Mouse (Mus musculus): ENCODE measurements around the gene Fars2. TPM values are rescaled to one million over a fixed set of nuclear protein-coding genes. Genes with fewer than 3 reads are reported as not detected.

Gene Fars2
- polyA plus RNA-seq, 1 experiment, result 123 TPM

GRCm38 (mm10) chr13:36541287-36541780 is 424.1 kb downstream of the Fars2 start:
- TF ChIP-seq CTCF (IDR thresholded peaks at IDR 0.05; ENCODE audit: control insufficient read depth, insufficient read depth, insufficient replicate concordance, low read depth, low read length) (no peak), POLR2A (IDR thresholded peaks at IDR 0.05; ENCODE audit: control insufficient read depth, low read depth, low read length) (no peak)
- H3K27me3 ChIP-seq (ENCODE audit: control insufficient read depth, insufficient read depth, low read length), result no peaks in the 10 kb centered on the region
- H3K36me3 ChIP-seq (ENCODE audit: control insufficient read depth, insufficient read depth, low read length), result no peaks in the 10 kb centered on the region
- H3K27ac ChIP-seq (ENCODE audit: control insufficient read depth, insufficient read depth, low read depth, low read length), result no peak overlapping the region
- no peaks in the 10 kb centered on the region for H3K4me1 ChIP-seq (ENCODE audit: control insufficient read depth, insufficient read depth, low read length)
- H3K4me3 ChIP-seq (ENCODE audit: control insufficient read depth, low read depth, low read length), result no peak overlapping the region

- H3K4me1 ChIP-seq (ENCODE audit: control insufficient read depth, insufficient read depth, low read length), result no peaks in the 10 kb centered on the region
- H3K36me3 ChIP-seq (ENCODE audit: control insufficient read depth, insufficient read depth, low read length), result no peaks in the 10 kb centered on the region
- H3K4me3 ChIP-seq (ENCODE audit: control insufficient read depth, low read depth, low read length), result no peak overlapping the region
- H3K27ac ChIP-seq (ENCODE audit: control insufficient read depth, insufficient read depth, low read depth, low read length), result no peak overlapping the region
- TF ChIP-seq POLR2A (IDR thresholded peaks at IDR 0.05; ENCODE audit: control insufficient read depth, low read depth, low read length), result no peak
- no peak for TF ChIP-seq CTCF (IDR thresholded peaks at IDR 0.05; ENCODE audit: control insufficient read depth, insufficient read depth, insufficient replicate concordance, low read depth, low read length)
- no peaks in the 10 kb centered on the region for H3K27me3 ChIP-seq (ENCODE audit: control insufficient read depth, insufficient read depth, low read length)
Observed at GRCm38 (mm10) chr13:36550694-36551093, 433.5 kb downstream of the Fars2 start.

DNA sequence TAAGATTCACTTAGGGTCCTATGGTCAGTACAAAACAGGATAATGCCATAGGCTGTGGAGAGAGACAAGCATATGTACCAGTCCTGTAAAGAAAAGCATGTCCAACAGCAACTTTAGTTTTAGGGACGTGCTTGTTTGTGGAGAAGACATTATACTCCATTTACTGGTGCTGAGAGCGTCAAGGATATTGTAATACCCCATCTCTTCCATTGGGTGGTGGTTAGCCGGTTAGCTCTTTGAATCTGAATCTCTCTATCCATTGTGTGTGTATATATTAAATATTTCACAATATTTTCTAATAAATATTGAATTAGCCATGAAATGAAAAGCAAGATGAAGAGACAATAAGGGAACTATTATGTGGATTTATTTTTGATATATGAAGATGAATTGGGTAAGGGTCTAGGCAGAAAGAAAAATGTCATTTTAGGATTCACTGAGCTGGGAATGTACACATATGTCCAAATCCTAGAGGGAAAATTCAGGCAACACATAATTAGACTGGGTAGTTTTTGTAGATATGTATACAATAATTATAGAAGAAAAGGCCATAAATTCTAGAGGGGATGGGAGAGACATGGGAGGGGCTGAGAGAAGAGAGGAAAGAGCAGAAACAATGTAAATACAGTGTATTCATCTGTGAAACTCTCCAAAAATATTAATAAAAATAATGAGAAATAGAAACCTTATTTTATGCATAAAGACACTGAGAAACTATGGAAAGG is 435.5 kb downstream of the Fars2 start:
- Histone ChIP-seq H3K4me1 (ENCODE audit: control insufficient read depth, insufficient read depth, low read length) (no peaks in the 10 kb centered on the region), H3K27me3 (ENCODE audit: control insufficient read depth, insufficient read depth, low read length) (no peaks in the 10 kb centered on the region), H3K27ac (ENCODE audit: control insufficient read depth, insufficient read depth, low read depth, low read length) (no peak overlapping the region), H3K36me3 (ENCODE audit: control insufficient read depth, insufficient read depth, low read length) (no peaks in the 10 kb centered on the region), H3K4me3 (ENCODE audit: control insufficient read depth, low read depth, low read length) (no peak overlapping the region)
- TF ChIP-seq CTCF (IDR thresholded peaks at IDR 0.05; ENCODE audit: control insufficient read depth, insufficient read depth, insufficient replicate concordance, low read depth, low read length), result no peak
- no peak for TF ChIP-seq POLR2A (IDR thresholded peaks at IDR 0.05; ENCODE audit: control insufficient read depth, low read depth, low read length)

- Histone ChIP-seq H3K27me3 (ENCODE audit: control insufficient read depth, insufficient read depth, low read length) (no peaks in the 10 kb centered on the region), H3K36me3 (ENCODE audit: control insufficient read depth, insufficient read depth, low read length) (no peaks in the 10 kb centered on the region), H3K27ac (ENCODE audit: control insufficient read depth, insufficient read depth, low read depth, low read length) (no peak overlapping the region), H3K4me1 (ENCODE audit: control insufficient read depth, insufficient read depth, low read length) (no peaks in the 10 kb centered on the region), H3K4me3 (ENCODE audit: control insufficient read depth, low read depth, low read length) (no peak overlapping the region)
- TF ChIP-seq POLR2A (IDR thresholded peaks at IDR 0.05; ENCODE audit: control insufficient read depth, low read depth, low read length), result no peak
- no peak for TF ChIP-seq CTCF (IDR thresholded peaks at IDR 0.05; ENCODE audit: control insufficient read depth, insufficient read depth, insufficient replicate concordance, low read depth, low read length)
Observed at GRCm38 (mm10) chr13:36553247-36553642, 436.0 kb downstream of the Fars2 start.

DNA sequence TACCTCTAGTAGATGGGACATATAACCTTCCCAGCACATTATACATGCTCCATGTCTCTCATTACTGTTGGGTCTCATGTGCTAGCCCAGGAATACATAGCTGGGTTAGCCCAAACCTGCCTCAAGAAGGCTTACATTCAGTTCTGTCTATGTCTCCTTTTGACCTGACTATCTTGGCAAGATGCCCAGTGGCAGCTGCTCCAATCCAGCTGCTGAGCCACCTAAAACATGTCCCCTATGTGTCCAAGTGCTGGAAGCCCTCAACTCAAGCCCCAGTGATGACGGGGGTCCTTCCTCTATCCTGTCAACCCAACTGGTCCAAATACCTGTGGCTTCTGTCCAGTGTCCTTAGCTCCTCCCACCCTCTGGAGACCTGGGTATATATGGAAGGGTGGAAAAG is 437.5 kb downstream of the Fars2 start:
- no peaks in the 10 kb centered on the region for H3K4me1 ChIP-seq (ENCODE audit: control insufficient read depth, insufficient read depth, low read length)
- H3K36me3 ChIP-seq (ENCODE audit: control insufficient read depth, insufficient read depth, low read length), result no peaks in the 10 kb centered on the region
- no peak overlapping the region for H3K27ac ChIP-seq (ENCODE audit: control insufficient read depth, insufficient read depth, low read depth, low read length)
- no peak for TF ChIP-seq CTCF (IDR thresholded peaks at IDR 0.05; ENCODE audit: control insufficient read depth, insufficient read depth, insufficient replicate concordance, low read depth, low read length)
- TF ChIP-seq POLR2A (IDR thresholded peaks at IDR 0.05; ENCODE audit: control insufficient read depth, low read depth, low read length), result no peak
- no peaks in the 10 kb centered on the region for H3K27me3 ChIP-seq (ENCODE audit: control insufficient read depth, insufficient read depth, low read length)
- no peak overlapping the region for H3K4me3 ChIP-seq (ENCODE audit: control insufficient read depth, low read depth, low read length)

DNA sequence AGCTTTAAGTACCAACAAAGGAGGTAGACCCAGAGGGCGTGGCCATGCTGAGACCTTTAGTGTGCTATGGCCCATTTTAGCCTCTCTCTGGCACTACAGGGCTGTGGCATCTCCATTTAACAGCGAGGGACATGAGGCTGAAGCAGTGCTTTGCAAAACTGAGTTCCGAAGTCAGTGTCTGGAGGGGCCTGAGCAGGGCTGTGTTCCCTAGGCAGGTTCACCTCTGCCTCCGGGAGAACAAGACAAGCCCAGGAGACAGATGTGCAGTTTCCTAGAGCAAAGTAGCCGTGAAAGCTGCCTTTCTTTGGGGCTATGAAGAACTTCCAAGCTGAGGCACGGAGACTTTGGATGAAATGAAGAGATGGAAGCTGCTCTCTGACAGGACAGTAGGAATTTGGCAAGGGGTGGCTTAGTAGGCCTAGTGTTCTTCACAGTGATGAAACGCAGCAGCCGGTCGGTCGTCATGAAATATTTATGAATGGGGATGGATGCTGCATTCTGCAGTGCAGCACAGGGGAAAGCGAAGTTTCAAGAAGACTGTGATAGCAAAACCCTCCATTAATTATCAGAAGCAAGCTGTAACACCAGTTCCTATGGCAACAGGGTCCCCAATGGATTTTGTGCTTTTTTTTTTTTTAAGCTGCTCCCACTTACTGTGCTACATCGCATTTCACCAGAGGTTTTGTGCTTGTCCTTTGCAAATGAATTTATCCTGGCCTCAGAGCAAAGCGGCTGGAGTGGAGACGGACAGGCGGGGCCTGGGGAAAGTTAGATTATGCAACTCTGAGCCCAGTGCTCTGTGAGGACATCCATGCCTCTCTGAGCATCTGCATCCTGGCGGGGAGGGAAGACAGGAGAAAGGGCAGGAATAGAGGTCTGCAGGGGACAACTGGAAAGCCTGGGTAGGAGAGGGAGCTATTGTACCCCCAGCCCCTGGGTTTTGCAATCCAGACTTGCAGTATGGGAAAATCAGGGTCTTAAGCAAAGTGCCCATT is 445.5 kb downstream of the Fars2 start:
- Histone ChIP-seq H3K4me1 (ENCODE audit: control insufficient read depth, insufficient read depth, low read length) (no peaks in the 10 kb centered on the region), H3K4me3 (ENCODE audit: control insufficient read depth, low read depth, low read length) (no peak overlapping the region), H3K27ac (ENCODE audit: control insufficient read depth, insufficient read depth, low read depth, low read length) (no peak overlapping the region), H3K36me3 (ENCODE audit: control insufficient read depth, insufficient read depth, low read length) (no peaks in the 10 kb centered on the region), H3K27me3 (ENCODE audit: control insufficient read depth, insufficient read depth, low read length) (no peaks in the 10 kb centered on the region)
- TF ChIP-seq POLR2A (IDR thresholded peaks at IDR 0.05; ENCODE audit: control insufficient read depth, low read depth, low read length) (no peak), CTCF (IDR thresholded peaks at IDR 0.05; ENCODE audit: control insufficient read depth, insufficient read depth, insufficient replicate concordance, low read depth, low read length) (no peak)

GRCm38 (mm10) chr13:36564764-36565315 is 447.6 kb downstream of the Fars2 start:
- Histone ChIP-seq H3K36me3 (ENCODE audit: control insufficient read depth, insufficient read depth, low read length) (no peaks in the 10 kb centered on the region), H3K4me3 (ENCODE audit: control insufficient read depth, low read depth, low read length) (no peak overlapping the region), H3K4me1 (ENCODE audit: control insufficient read depth, insufficient read depth, low read length) (no peaks in the 10 kb centered on the region), H3K27me3 (ENCODE audit: control insufficient read depth, insufficient read depth, low read length) (no peaks in the 10 kb centered on the region), H3K27ac (ENCODE audit: control insufficient read depth, insufficient read depth, low read depth, low read length) (no peak overlapping the region)
- TF ChIP-seq POLR2A (IDR thresholded peaks at IDR 0.05; ENCODE audit: control insufficient read depth, low read depth, low read length) (no peak), CTCF (IDR thresholded peaks at IDR 0.05; ENCODE audit: control insufficient read depth, insufficient read depth, insufficient replicate concordance, low read depth, low read length) (no peak)

Data from testis, adult 2 months (tissue).